Mouse (Mus musculus): ENCODE measurements at regions not wholly inside any gene's neighbourhood (a gene's known extent, or its start where the extent isn't known, plus 50 kb on each side); places are given as distances from the start of the nearest gene placed in this dataset.

GRCm38 (mm10) chr2:117432010-117432409 is 89.2 kb upstream of the Rasgrp1 start:
- H3K4me2 ChIP-seq = no peak overlapping the region
- whole genome bisulfite sequencing = 46% methylated on average over 6 of the region's 6 CpGs
- no peak overlapping the region for H3K9ac ChIP-seq
- no peak for ATAC-seq (ENCODE audit: insufficient number of reproducible peaks, low FRiP score)
- no peaks in the 10 kb centered on the region for H3K36me3 ChIP-seq
- no peaks in the 10 kb centered on the region for H3K4me1 ChIP-seq (replicated peaks)
- no peaks in the 10 kb centered on the region for H3K27me3 ChIP-seq (replicated peaks)
- no peaks in the 10 kb centered on the region for H3K9me3 ChIP-seq (replicated peaks)
- no peak overlapping the region for H3K27ac ChIP-seq (ENCODE audit: poor library complexity, severe bottlenecking)
- H3K4me3 ChIP-seq = no peak overlapping the region

- no peaks in the 10 kb centered on the region for H3K4me1 ChIP-seq (replicated peaks)
- WGBS = 65% methylated on average over 2 of the region's 2 CpGs
- no peak overlapping the region for H3K27ac ChIP-seq (ENCODE audit: poor library complexity, severe bottlenecking)
- ATAC-seq (ENCODE audit: insufficient number of reproducible peaks, low FRiP score) = no peak
- no peak overlapping the region for H3K4me3 ChIP-seq
- H3K36me3 ChIP-seq = no peaks in the 10 kb centered on the region
- H3K9me3 ChIP-seq (replicated peaks) = no peaks in the 10 kb centered on the region
- no peak overlapping the region for H3K4me2 ChIP-seq
- no peaks in the 10 kb centered on the region for H3K27me3 ChIP-seq (replicated peaks)
- H3K9ac ChIP-seq = no peak overlapping the region
Observed at GRCm38 (mm10) chr2:117432923-117433322, 90.1 kb upstream of the Rasgrp1 start.

GRCm38 (mm10) chr2:117433482-117433881 is 90.7 kb upstream of the Rasgrp1 start:
- Histone ChIP-seq H3K27ac (ENCODE audit: poor library complexity, severe bottlenecking) (no peak overlapping the region), H3K9me3 (replicated peaks) (no peaks in the 10 kb centered on the region), H3K27me3 (replicated peaks) (no peaks in the 10 kb centered on the region), H3K36me3 (no peaks in the 10 kb centered on the region), H3K4me1 (replicated peaks) (no peaks in the 10 kb centered on the region), H3K9ac (no peak overlapping the region), H3K4me3 (no peak overlapping the region), H3K4me2 (no peak overlapping the region)
- no peak for ATAC-seq (ENCODE audit: insufficient number of reproducible peaks, low FRiP score)
- WGBS = 63% methylated on average over 2 of the region's 2 CpGs

GRCm38 (mm10) chr2:117438079-117438478 is 95.3 kb upstream of the Rasgrp1 start:
- Histone ChIP-seq H3K36me3 (no peaks in the 10 kb centered on the region), H3K27me3 (replicated peaks) (no peaks in the 10 kb centered on the region), H3K4me3 (no peak overlapping the region), H3K9ac (no peak overlapping the region), H3K4me1 (replicated peaks) (no peaks in the 10 kb centered on the region), H3K4me2 (no peak overlapping the region), H3K9me3 (replicated peaks) (no peaks in the 10 kb centered on the region), H3K27ac (ENCODE audit: poor library complexity, severe bottlenecking) (no peak overlapping the region)
- 78% methylated on average over 12 of the region's 12 CpGs for WGBS
- ATAC-seq (ENCODE audit: insufficient number of reproducible peaks, low FRiP score) = no peak

DNA sequence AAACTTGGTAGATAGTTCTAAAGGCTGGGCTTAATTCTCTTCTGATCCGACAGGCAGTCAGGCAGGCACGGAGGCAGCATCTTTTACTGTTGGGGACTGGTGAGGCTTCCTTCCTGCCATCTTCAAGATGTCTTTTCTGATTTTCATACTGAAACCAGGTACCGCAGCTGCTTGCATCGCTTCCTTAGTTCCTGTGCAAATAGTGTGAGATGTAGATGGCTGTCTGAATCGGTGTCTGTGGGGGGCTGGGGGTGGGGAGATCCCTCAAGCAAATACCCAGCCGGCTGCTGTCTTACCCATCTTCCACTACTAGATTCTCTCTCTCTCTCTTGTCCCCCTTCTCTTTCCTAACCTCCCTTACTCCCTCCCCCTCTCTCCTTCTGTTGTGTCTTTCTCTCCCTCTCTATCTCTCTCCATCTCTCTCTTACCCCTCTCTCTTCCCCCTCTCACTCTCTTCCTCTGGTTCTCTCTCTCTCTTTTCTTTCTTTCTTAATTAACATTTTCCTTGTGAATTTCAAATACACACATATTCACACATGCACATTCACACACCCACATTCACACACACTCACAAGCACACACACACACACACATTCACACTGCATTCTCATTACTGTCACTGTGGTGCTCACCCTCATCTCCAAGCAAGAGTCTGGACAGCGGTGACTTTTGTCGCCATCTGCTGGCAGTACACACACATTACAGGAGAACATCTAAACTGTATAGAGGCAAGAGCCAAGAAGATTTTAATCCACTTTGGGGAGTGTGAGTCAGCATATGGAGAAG is 96.0 kb upstream of the Rasgrp1 start:
- ATAC-seq (ENCODE audit: insufficient number of reproducible peaks, low FRiP score) = no peak
- H3K9me3 ChIP-seq (replicated peaks) = no peaks in the 10 kb centered on the region
- WGBS = 59% methylated on average over 8 of the region's 8 CpGs

DNA sequence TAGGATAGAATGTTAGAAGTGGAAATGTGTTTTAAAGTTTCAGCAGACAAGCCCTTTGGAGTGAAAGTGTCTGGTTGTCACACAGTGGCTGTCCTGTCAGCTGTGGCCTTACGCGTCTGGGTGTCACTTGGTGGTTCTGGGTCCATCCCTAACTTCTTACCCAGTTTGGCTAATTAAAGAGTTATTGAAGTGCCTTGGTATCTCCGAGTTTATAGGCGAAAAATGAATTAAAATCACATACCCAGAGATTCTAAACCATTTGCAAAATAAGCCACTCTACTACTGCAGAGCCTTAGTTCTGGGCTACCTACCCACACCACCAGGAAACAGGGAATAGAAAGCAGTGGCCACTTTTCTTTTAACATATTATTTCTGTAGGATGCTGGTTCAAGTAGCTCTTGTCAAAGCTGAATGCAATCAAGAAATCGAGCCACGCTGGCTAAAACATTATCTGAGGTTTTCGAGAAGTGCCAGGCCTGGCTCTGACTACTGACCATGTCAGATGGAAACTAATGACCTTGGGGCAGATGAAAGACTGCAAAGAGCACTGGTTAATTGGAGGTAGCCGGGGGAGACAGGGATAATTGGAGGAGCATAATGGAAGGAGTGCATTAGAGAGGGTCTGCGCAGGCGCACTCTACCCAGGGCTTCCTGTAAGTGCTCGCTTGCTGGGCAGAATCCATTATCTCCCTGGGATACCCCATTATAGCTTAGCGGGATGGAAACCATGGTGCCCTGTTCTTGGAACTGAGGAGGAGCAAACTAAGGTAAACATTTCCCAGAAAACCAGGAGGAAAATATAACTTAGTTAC is 96.8 kb upstream of the Rasgrp1 start:
- Histone ChIP-seq H3K36me3 (no peaks in the 10 kb centered on the region), H3K27me3 (replicated peaks) (no peaks in the 10 kb centered on the region), H3K4me2 (no peak overlapping the region), H3K9me3 (replicated peaks) (no peaks in the 10 kb centered on the region), H3K4me3 (no peak overlapping the region), H3K9ac (no peak overlapping the region), H3K27ac (ENCODE audit: poor library complexity, severe bottlenecking) (no peak overlapping the region), H3K4me1 (replicated peaks) (0 out of 2 replicates have a peak, but pooled peaks cover 4% of the 10 kb centered on the region)
- no peak for ATAC-seq (ENCODE audit: insufficient number of reproducible peaks, low FRiP score)
- 59% methylated on average over 12 of the region's 12 CpGs for WGBS

More for the DNA sequence above, 96.0 kb upstream of the Rasgrp1 start:
- H3K4me2 ChIP-seq = no peak overlapping the region
- H3K36me3 ChIP-seq = no peaks in the 10 kb centered on the region
- H3K9ac ChIP-seq = no peak overlapping the region
- no peak overlapping the region for H3K4me3 ChIP-seq
- 0 out of 2 replicates have a peak, but pooled peaks cover under 1% of the 10 kb centered on the region for H3K4me1 ChIP-seq (replicated peaks)
- no peaks in the 10 kb centered on the region for H3K27me3 ChIP-seq (replicated peaks)
- H3K27ac ChIP-seq (ENCODE audit: poor library complexity, severe bottlenecking) = no peak overlapping the region

GRCm38 (mm10) chr2:117440801-117441281 is 98.0 kb upstream of the Rasgrp1 start:
- Histone ChIP-seq H3K36me3 (no peaks in the 10 kb centered on the region), H3K27me3 (replicated peaks) (no peaks in the 10 kb centered on the region), H3K9me3 (replicated peaks) (no peaks in the 10 kb centered on the region), H3K4me3 (no peak overlapping the region), H3K4me2 (no peak overlapping the region), H3K9ac (no peak overlapping the region), H3K27ac (ENCODE audit: poor library complexity, severe bottlenecking) (no peak overlapping the region), H3K4me1 (replicated peaks) (0 out of 2 replicates have a peak, but pooled peaks cover 4% of the 10 kb centered on the region)
- no peak for ATAC-seq (ENCODE audit: insufficient number of reproducible peaks, low FRiP score)
- 72% methylated on average over 7 of the region's 7 CpGs for WGBS

DNA sequence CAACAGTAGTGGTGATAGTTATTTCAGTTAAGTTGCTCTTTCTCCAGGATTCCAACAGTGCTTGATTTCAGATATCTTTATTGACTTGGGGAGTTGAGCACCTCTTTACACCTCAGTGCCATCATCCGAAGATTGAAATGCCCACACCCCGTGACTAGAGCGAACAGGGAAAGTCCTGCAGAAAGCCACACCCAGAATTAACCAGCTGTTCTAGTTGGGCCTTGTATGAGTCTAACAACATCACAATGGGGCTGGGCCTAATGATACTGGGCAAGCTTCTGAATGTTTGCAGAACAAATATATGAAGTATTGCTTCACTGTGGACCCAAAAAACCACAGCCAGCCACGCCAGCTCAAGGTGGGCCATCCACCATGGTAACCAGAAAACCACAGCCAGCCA is 100.1 kb upstream of the Rasgrp1 start:
- H3K27ac ChIP-seq (ENCODE audit: poor library complexity, severe bottlenecking) = no peak overlapping the region
- no peaks in the 10 kb centered on the region for H3K9me3 ChIP-seq (replicated peaks)
- ATAC-seq (ENCODE audit: insufficient number of reproducible peaks, low FRiP score) = no peak
- 0 out of 2 replicates have a peak, but pooled peaks cover 4% of the 10 kb centered on the region for H3K4me1 ChIP-seq (replicated peaks)
- no peak overlapping the region for H3K9ac ChIP-seq
- H3K36me3 ChIP-seq = no peaks in the 10 kb centered on the region
- WGBS = 67% methylated on average over 4 of the region's 4 CpGs
- no peak overlapping the region for H3K4me3 ChIP-seq
- H3K27me3 ChIP-seq (replicated peaks) = 0 out of 2 replicates have a peak, but pooled peaks cover 9% of the 10 kb centered on the region
- no peak overlapping the region for H3K4me2 ChIP-seq

DNA sequence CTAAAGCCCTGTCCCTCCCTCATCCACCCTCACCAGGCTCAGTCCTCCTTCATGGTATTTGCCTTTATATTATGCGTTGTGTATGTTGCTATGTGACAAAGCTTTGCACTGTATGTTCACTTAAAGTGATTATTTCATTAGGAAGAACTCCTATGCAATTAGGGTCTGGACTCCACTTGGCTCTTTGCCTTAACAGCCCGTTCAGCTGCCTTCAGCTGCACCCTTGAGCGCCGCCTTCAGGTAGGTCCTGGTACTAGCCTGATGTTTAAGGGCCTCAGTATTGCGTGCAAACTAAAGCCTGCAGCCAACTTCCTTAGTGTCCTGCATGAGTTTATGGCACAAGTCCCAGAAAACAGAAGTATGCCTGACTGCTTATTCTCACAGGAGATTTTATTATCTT is 101.9 kb upstream of the Rasgrp1 start:
- no peak for ATAC-seq (ENCODE audit: insufficient number of reproducible peaks, low FRiP score)

DNA sequence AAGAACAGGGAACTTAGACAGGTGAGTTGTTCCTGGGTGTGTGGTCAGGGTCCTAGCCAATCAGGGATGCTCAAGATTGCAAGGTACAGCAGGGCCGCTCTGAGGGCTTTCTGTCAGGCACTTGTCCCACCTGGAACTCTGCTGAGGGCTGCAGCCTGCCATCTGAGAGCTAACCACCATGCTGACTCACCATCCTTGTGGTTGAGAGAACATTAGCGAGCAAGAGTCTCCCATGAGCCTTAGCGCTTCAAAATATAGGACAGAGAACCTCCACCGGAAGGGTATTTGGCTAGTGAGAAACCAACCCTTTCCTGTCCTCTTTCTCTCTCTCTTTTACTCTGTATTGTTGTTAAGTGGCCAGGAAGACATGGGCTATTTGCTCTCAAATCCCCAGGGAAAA is 104.1 kb upstream of the Rasgrp1 start:
- no peak overlapping the region for H3K4me3 ChIP-seq
- ATAC-seq (ENCODE audit: insufficient number of reproducible peaks, low FRiP score) = no peak
- H3K4me2 ChIP-seq = no peak overlapping the region
- WGBS = 83% methylated on average over 4 of the region's 4 CpGs
- 0 out of 2 replicates have a peak, but pooled peaks cover 9% of the 10 kb centered on the region for H3K4me1 ChIP-seq (replicated peaks)
- H3K9ac ChIP-seq = no peak overlapping the region
- 0 out of 2 replicates have a peak, but pooled peaks cover 9% of the 10 kb centered on the region for H3K27me3 ChIP-seq (replicated peaks)
- no peak overlapping the region for H3K27ac ChIP-seq (ENCODE audit: poor library complexity, severe bottlenecking)
- H3K36me3 ChIP-seq = no peaks in the 10 kb centered on the region
- H3K9me3 ChIP-seq (replicated peaks) = no peaks in the 10 kb centered on the region

More for the DNA sequence above, 101.9 kb upstream of the Rasgrp1 start:
- H3K27ac ChIP-seq (ENCODE audit: poor library complexity, severe bottlenecking) = no peak overlapping the region
- no peak overlapping the region for H3K9ac ChIP-seq
- H3K9me3 ChIP-seq (replicated peaks) = no peaks in the 10 kb centered on the region
- H3K36me3 ChIP-seq = no peaks in the 10 kb centered on the region
- no peak overlapping the region for H3K4me2 ChIP-seq
- H3K4me1 ChIP-seq (replicated peaks) = 0 out of 2 replicates have a peak, but pooled peaks cover 4% of the 10 kb centered on the region
- H3K27me3 ChIP-seq (replicated peaks) = 0 out of 2 replicates have a peak, but pooled peaks cover 9% of the 10 kb centered on the region
- no peak overlapping the region for H3K4me3 ChIP-seq
- WGBS = 35% methylated on average over 5 of the region's 5 CpGs

Measured in heart, embryonic 12.5 days (tissue).